Mouse (Mus musculus) erythroblast, embryonic 14.5 days (primary cell): ENCODE measurements around the gene Gtf3c2. TPM values are rescaled to one million over a fixed set of nuclear protein-coding genes. Genes with fewer than 3 reads are reported as not detected.

Experiments used
- H3K27me3 ChIP-seq: 2 replicates; pipeline ENCODE4 v1.6.1; 2012; ENCODE audit warnings: inconsistent platforms; ENCODE audit not compliant: control insufficient read depth
- H3K36me3 ChIP-seq: 2 replicates; pipeline ENCODE4 v1.6.1; 2012; ENCODE audit warnings: mild to moderate bottlenecking, inconsistent platforms; ENCODE audit not compliant: control insufficient read depth
- H3K4me1 ChIP-seq: 2 replicates; pipeline ENCODE4 v1.6.1; 2012; ENCODE audit warnings: inconsistent platforms; ENCODE audit not compliant: control insufficient read depth
- H3K4me3 ChIP-seq: replicated peaks from 2 replicates; pipeline ENCODE3; 2012; ENCODE audit warnings: moderate library complexity, mild to moderate bottlenecking, inconsistent platforms
- H3K9me3 ChIP-seq: 2 replicates; pipeline ENCODE4 v1.6.1; 2012; ENCODE audit warnings: low read length, inconsistent platforms, mixed read lengths; ENCODE audit not compliant: control insufficient read depth
- GATA1 ChIP-seq: IDR thresholded peaks from 2 replicates; pipeline ENCODE4 v1.6.1; 2012; ENCODE audit warnings: low read length, inconsistent platforms, mixed read lengths
- TAL1 ChIP-seq: IDR thresholded peaks from 3 replicates; pipeline ENCODE4 v1.6.1; 2012; ENCODE audit warnings: low read length, inconsistent platforms, mixed read lengths
- polyA plus RNA-seq: library from polyadenylated mRNA; stranded (reverse); fragments of >175 nt; gene quantifications from 2 replicates; pipeline ENCODE4 v1.2.3, GENCODE M21; 2012

The Gtf3c2 gene
- polyA plus RNA-seq, 1 experiment: 4.0 TPM

DNA sequence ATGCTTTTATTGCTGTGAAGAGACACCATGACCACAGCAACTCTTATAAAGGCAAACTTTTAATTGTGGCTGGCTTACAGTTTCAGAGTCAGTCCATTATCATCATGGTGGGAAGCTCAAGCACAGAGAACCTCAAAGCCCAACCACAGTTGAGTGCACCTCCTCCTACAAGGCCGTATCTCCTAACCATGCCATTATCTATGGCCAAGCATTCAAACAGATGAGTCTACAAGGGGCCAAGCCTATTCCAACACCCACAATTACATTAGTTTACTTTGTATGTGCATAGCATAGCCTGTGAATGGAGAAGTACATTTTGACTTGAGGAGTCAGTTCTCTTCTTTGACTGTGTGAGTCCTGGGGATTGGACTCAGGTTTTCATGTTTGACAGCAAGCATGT lies 15.1 kb downstream of the Gtf3c2 start:
- Histone ChIP-seq H3K36me3 (peaks cover 99% of the 10 kb centered on the region), H3K9me3 (no peaks in the 10 kb centered on the region), H3K4me1 (peaks cover 31% of the 10 kb centered on the region), H3K27me3 (no peaks in the 10 kb centered on the region), H3K4me3 (no peak overlapping the region)
- no peak for TF ChIP-seq GATA1
- no peak for TF ChIP-seq TAL1

- Histone ChIP-seq H3K9me3 (no peaks in the 10 kb centered on the region), H3K4me3 (no peak overlapping the region), H3K27me3 (no peaks in the 10 kb centered on the region), H3K4me1 (peaks cover 31% of the 10 kb centered on the region), H3K36me3 (peaks cover 99% of the 10 kb centered on the region)
- TF ChIP-seq TAL1 (no peak), GATA1 (no peak)
Observed at GRCm38 (mm10) chr5:31162462-31162861, 17.5 kb downstream of the Gtf3c2 start.

DNA sequence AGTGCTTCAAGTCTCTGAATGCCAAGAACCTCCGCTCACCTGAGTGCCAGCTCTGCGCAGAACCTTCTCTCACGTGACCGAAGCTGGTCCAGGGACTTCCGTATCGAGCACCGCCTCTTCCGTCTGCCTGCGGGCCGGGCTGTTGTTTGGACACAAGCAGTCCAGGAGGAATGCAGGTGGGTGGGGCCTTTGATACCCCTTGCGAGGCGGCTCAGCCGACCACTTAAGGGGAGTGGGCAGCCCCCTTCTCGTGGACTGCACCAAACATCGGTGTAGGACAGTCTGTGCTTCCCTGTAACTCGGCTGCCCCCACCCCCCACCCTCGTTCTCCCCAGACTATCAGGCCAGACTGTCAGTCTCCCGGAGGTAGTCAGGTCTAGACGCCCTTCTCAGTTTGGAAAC lies 25.8 kb downstream of the Gtf3c2 start, which contains the start of gene Mpv17:
TSS of gene Mpv17 (minus strand) at position 100 of the 402 bp plus-strand sequence.
- peaks cover 22% of the 10 kb centered on the region for H3K4me1 ChIP-seq
- TF ChIP-seq GATA1 (no peak), TAL1 (no peak)
- H3K4me3 ChIP-seq: peak within 1 kb of the TSS; percentile 69
- H3K27me3 ChIP-seq: no peaks in the 10 kb centered on the region
- peaks cover 51% of the 10 kb centered on the region for H3K36me3 ChIP-seq
- no peaks in the 10 kb centered on the region for H3K9me3 ChIP-seq

DNA sequence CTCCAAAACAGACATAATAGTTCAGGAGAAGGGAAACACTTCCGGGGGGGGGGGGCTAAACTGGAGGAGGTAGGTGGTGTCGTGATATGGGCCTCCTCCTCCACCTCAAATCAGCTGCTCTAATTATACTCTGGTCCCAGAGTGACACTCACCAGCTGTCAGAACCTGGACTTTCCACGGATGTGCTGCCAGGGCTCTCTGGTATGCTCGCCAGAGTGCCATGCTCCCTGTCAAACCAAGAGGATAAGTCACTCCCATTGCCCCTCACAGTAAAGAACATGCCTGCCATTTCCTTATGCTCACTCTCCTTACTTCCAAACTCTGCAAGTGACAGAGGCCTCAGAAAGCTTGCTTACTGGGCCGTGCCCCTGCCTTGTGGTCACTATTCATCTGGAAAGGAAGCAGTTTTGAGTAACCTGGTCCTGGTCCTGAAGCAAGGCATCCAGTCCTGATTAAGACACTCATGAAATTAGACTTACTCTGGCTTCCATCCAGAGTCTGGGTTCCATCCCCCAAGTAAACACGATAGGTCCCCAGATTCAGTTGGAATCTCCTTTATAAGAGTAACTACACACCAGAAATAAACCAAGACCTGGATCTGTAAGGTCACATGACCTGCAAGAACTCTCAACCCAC lies 26.3 kb downstream of the Gtf3c2 start:
- no peaks in the 10 kb centered on the region for H3K9me3 ChIP-seq
- peaks cover 46% of the 10 kb centered on the region for H3K36me3 ChIP-seq
- peaks cover 22% of the 10 kb centered on the region for H3K4me1 ChIP-seq
- TF ChIP-seq GATA1 (no peak), TAL1 (no peak)
- peak overlapping the region; percentile 69 for H3K4me3 ChIP-seq
- H3K27me3 ChIP-seq: no peaks in the 10 kb centered on the region

- Histone ChIP-seq H3K36me3 (peaks cover 27% of the 10 kb centered on the region), H3K4me3 (no peak overlapping the region), H3K4me1 (peaks cover 22% of the 10 kb centered on the region), H3K27me3 (no peaks in the 10 kb centered on the region), H3K9me3 (no peaks in the 10 kb centered on the region)
- TF ChIP-seq GATA1 (no peak), TAL1 (no peak)
Observed at GRCm38 (mm10) chr5:31151746-31152145, 28.2 kb downstream of the Gtf3c2 start.

DNA sequence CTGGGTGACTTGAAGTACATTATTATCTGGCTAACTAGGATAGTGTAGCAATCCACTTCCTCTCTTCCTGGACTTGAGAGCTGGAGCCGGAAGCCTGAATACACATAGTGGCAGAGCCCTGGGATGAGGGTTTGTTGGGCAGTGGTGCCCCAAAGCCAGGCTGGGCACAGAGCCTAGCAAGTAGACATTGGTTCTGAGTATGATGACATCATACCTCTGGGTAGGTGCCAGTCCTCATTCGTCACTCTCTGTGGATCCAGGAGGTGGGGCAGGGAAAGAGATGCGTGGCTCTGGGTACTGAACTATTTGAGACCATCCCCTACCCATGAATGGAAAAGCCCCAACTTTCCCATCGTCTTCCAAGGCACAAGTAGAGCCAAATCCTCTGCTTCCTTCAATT lies 30.2 kb downstream of the Gtf3c2 start:
- no peak for TF ChIP-seq TAL1
- TF ChIP-seq GATA1: no peak
- peaks cover 19% of the 10 kb centered on the region for H3K36me3 ChIP-seq
- H3K4me3 ChIP-seq: no peak overlapping the region

DNA sequence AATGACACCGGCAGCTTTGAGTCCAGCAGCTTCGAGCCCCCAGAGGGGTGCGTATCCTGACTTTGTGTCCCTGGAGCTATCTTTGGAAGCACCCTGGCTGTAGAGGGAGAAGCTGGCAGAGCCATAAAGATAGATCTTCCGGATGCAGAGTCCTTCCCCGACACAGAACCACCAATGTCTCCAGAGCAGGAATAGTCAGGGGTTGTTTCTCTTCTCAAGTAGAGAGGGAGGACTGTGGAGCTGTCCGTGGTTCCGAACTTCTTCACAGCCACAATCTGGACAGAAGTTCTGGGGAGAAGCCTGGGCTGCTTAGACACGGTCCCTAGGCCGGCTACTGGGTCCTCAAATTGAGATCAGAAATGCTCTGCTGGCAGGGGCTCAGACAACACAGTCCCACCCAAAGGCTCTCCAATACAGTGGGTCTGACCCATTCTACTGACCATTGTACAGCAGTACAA lies 40.9 kb downstream of the Gtf3c2 start:
- TF ChIP-seq TAL1 (no peak), GATA1 (no peak)
- Histone ChIP-seq H3K4me1 (peaks cover 3% of the 10 kb centered on the region; the same call in 1 of the 2 replicates), H3K4me3 (no peak overlapping the region), H3K36me3 (peaks cover 7% of the 10 kb centered on the region), H3K9me3 (peaks cover 9% of the 10 kb centered on the region; the same call in 1 of the 2 replicates), H3K27me3 (peaks cover 60% of the 10 kb centered on the region)

More for the DNA sequence above, 30.2 kb downstream of the Gtf3c2 start:
- peaks cover 19% of the 10 kb centered on the region for H3K4me1 ChIP-seq
- H3K27me3 ChIP-seq: no peaks in the 10 kb centered on the region
- H3K9me3 ChIP-seq: no peaks in the 10 kb centered on the region

DNA sequence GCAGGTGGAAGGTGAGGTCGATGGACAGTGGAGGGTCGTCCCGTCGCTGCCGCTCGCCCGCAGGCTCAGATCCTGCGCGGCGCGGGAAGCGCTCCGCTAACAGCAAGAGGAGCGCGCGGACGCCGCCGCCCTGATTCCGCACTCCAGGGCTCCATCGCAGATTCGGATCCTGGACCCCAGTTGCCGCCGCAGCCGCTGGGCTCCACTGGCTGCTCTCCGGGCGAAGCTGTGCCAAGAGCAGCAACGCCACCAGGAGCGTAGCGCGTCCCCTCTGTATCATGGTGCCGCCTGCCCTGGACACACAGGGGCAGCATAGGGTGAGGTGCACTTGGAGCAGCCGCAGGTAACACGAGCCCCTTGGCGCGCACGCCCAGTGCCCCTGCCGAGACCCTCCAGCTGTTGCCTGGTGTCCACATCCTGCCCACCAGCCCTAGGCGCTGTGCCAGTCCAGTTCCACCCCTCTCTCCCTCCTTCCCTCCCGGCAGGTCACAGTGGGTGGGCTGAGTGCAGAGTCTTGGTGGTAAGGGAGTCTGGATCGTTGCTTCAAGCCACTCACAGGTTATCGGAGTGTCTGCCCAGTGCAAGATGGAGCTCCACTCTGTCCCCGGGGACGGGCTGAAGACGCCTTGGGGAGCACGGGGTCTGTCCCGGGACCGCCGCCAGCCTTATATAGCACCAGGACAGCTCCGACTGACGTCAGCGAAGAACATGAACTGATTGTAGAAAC lies 41.5 kb downstream of the Gtf3c2 start, which contains the start of gene Ucn:
TSS of gene Ucn (minus strand) at position 589 of the 727 bp plus-strand sequence.
- TF ChIP-seq TAL1 (no peak), GATA1 (no peak)
- H3K27me3 ChIP-seq: peaks cover 66% of the 10 kb centered on the region
- peaks cover 3% of the 10 kb centered on the region; the same call in 1 of the 2 replicates for H3K4me1 ChIP-seq
- peaks cover 7% of the 10 kb centered on the region for H3K36me3 ChIP-seq
- H3K4me3 ChIP-seq: no peak within 1 kb of the TSS
- H3K9me3 ChIP-seq: peaks cover 9% of the 10 kb centered on the region; the same call in 1 of the 2 replicates

- Histone ChIP-seq H3K36me3 (peaks cover 7% of the 10 kb centered on the region), H3K4me1 (peaks cover 3% of the 10 kb centered on the region; the same call in 1 of the 2 replicates), H3K27me3 (peaks cover 66% of the 10 kb centered on the region), H3K9me3 (peaks cover 9% of the 10 kb centered on the region; the same call in 1 of the 2 replicates), H3K4me3 (no peak overlapping the region)
- TF ChIP-seq TAL1: no peak
Observed at GRCm38 (mm10) chr5:31137658-31138057, 42.3 kb downstream of the Gtf3c2 start.
